Mouse (Mus musculus) stomach, embryonic 14.5 days (tissue): ENCODE measurements at regions not wholly inside any gene's neighbourhood (a gene's known extent, or its start where the extent isn't known, plus 50 kb on each side); places are given as distances from the start of the nearest gene placed in this dataset.

Experiments
- ATAC-seq: fragments of 200-750 bp; cut with Nextera tagmentation; 2 replicates; pipeline ENCODE4 v1.8.0; 2017; ENCODE audit warnings: low read depth, moderate TSS enrichment; ENCODE audit not compliant: insufficient number of reproducible peaks, insufficient read depth, low FRiP score
- H3K27ac ChIP-seq: fragments of 300-500 bp; sonication (generic); 2 replicates; pipeline ENCODE4 v1.5.1; 2014; ENCODE audit warnings: mild to moderate bottlenecking, low read length, moderate library complexity, mixed read lengths
- H3K27me3 ChIP-seq: fragments of 300-500 bp; sonication (generic); 2 replicates; pipeline ENCODE4 v1.6.1; 2014; ENCODE audit warnings: low read length, control low read depth, mixed read lengths; ENCODE audit not compliant: control insufficient read depth, insufficient read depth
- H3K36me3 ChIP-seq: fragments of 300-500 bp; sonication (generic); 2 replicates; pipeline ENCODE4 v1.6.1; 2014; ENCODE audit warnings: mild to moderate bottlenecking, control low read depth, low read length, moderate library complexity, mixed read lengths; ENCODE audit not compliant: control insufficient read depth, insufficient read depth
- H3K4me1 ChIP-seq: fragments of 300-500 bp; sonication (generic); 2 replicates; pipeline ENCODE4 v1.6.1; 2014; ENCODE audit warnings: low read length, control low read depth, mixed read lengths; ENCODE audit not compliant: control insufficient read depth, insufficient read depth
- H3K4me2 ChIP-seq: fragments of 300-500 bp; sonication (generic); replicated peaks from 2 replicates; pipeline ENCODE4 v1.6.1; 2014; ENCODE audit warnings: low read depth, low read length, control low read depth
- H3K4me3 ChIP-seq: fragments of 300-500 bp; sonication (generic); 2 replicates; pipeline ENCODE4 v1.5.1; 2014; ENCODE audit warnings: low read depth, low read length, control low read depth
- H3K9ac ChIP-seq: fragments of 300-500 bp; sonication (generic); replicated peaks from 2 replicates; pipeline ENCODE4 v1.6.1; 2014; ENCODE audit warnings: low read depth, mild to moderate bottlenecking, control low read depth, low read length, moderate library complexity, mixed read lengths
- H3K9me3 ChIP-seq: fragments of 300-500 bp; sonication (generic); 2 replicates; pipeline ENCODE4 v1.6.1; 2016; ENCODE audit warnings: low read depth, low read length, control low read depth; ENCODE audit not compliant: control insufficient read depth
- WGBS: fragments of 180-500 bp; shearing (Covaris S2); extraction: QIAGEN DNeasy Blood & Tissue Kit; methylation state at CpG from one replicate; pipeline ENCODE4 v1.1.7; 2014; 5-methylcytosine and 5-hydroxymethylcytosine counted together

- Histone ChIP-seq H3K4me2 (no peak overlapping the region), H3K36me3 (no peaks in the 10 kb centered on the region), H3K9me3 (no peaks in the 10 kb centered on the region), H3K4me1 (no peaks in the 10 kb centered on the region), H3K9ac (no peak overlapping the region), H3K27me3 (no peaks in the 10 kb centered on the region), H3K27ac (no peak overlapping the region), H3K4me3 (no peak overlapping the region)
- no peak for ATAC-seq
- WGBS, result 38% methylated on average over 8 of the region's 8 CpGs
Observed at GRCm38 (mm10) chr2:8690846-8691643, 1181.7 kb upstream of the Celf2 start.

DNA sequence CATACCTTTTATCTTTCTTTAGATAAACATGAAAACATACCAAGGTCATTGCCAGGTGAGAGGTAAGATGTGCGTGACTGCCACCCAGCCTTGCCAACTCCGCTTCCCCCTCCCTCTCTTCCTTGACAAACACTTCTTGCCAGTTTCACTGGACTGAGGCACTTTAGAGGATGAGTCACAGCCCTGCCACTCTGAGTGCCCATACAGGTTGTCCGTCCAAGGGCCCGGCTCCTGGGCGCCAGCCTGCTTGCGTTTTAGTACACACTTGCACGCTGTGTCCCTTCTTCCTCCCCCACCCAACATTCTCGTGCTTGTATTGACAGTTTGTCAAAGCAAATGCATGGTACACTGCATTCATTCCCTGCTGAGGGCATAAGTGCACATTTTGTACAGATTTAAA, 1151.7 kb upstream of the 4930412O13Rik start:
- no peak overlapping the region for H3K9ac ChIP-seq
- no peak overlapping the region for H3K4me2 ChIP-seq
- no peaks in the 10 kb centered on the region for H3K4me1 ChIP-seq
- no peaks in the 10 kb centered on the region for H3K9me3 ChIP-seq
- H3K27me3 ChIP-seq, result no peaks in the 10 kb centered on the region
- 48% methylated on average over 8 of the region's 8 CpGs for WGBS
- H3K27ac ChIP-seq, result no peak overlapping the region
- no peak for ATAC-seq
- H3K4me3 ChIP-seq, result no peak overlapping the region
- H3K36me3 ChIP-seq, result no peaks in the 10 kb centered on the region

GRCm38 (mm10) chr2:8754142-8754541, 1126.9 kb upstream of the 4930412O13Rik start:
- 14% methylated on average over 1 of the region's 1 CpGs for WGBS
- no peak overlapping the region for H3K27ac ChIP-seq

DNA sequence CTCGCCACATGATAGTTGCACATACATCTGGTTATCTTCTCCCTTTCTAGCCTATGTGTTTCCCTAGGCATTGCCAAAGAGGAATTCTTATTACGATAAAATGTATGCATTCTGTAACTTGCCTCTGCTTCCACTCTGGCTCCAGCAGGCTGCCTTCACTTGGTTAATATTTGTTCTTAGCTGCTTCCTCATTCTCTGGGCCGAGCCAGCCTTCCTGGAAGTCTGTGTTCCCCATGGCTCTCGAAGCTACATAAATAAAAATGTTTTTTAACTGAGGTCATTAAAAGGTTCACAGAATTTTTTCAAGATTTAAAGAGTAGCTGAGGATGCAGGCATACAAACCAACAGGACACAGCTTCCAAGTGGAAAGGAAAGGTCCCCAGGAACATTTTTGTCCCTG, 1124.5 kb upstream of the 4930412O13Rik start:
- Histone ChIP-seq H3K9me3 (no peaks in the 10 kb centered on the region), H3K36me3 (no peaks in the 10 kb centered on the region), H3K9ac (no peak overlapping the region), H3K4me2 (no peak overlapping the region), H3K4me3 (no peak overlapping the region), H3K4me1 (no peaks in the 10 kb centered on the region), H3K27me3 (no peaks in the 10 kb centered on the region), H3K27ac (no peak overlapping the region)
- no peak for ATAC-seq
- WGBS, result 40% methylated on average over 4 of the region's 4 CpGs

More at GRCm38 (mm10) chr2:8754142-8754541, 1126.9 kb upstream of the 4930412O13Rik start:
- ATAC-seq, result no peak
- Histone ChIP-seq H3K4me2 (no peak overlapping the region), H3K9me3 (no peaks in the 10 kb centered on the region), H3K9ac (no peak overlapping the region), H3K27me3 (no peaks in the 10 kb centered on the region), H3K36me3 (no peaks in the 10 kb centered on the region), H3K4me3 (no peak overlapping the region), H3K4me1 (no peaks in the 10 kb centered on the region)

- Histone ChIP-seq H3K9ac (no peak overlapping the region), H3K4me1 (no peaks in the 10 kb centered on the region), H3K9me3 (no peaks in the 10 kb centered on the region), H3K4me2 (no peak overlapping the region), H3K36me3 (no peaks in the 10 kb centered on the region), H3K27me3 (no peaks in the 10 kb centered on the region), H3K27ac (no peak overlapping the region), H3K4me3 (no peak overlapping the region)
- ATAC-seq, result no peak
- WGBS, result 75% methylated on average over 4 of the region's 4 CpGs
Observed at GRCm38 (mm10) chr2:8770636-8771035, 1110.4 kb upstream of the 4930412O13Rik start.

DNA sequence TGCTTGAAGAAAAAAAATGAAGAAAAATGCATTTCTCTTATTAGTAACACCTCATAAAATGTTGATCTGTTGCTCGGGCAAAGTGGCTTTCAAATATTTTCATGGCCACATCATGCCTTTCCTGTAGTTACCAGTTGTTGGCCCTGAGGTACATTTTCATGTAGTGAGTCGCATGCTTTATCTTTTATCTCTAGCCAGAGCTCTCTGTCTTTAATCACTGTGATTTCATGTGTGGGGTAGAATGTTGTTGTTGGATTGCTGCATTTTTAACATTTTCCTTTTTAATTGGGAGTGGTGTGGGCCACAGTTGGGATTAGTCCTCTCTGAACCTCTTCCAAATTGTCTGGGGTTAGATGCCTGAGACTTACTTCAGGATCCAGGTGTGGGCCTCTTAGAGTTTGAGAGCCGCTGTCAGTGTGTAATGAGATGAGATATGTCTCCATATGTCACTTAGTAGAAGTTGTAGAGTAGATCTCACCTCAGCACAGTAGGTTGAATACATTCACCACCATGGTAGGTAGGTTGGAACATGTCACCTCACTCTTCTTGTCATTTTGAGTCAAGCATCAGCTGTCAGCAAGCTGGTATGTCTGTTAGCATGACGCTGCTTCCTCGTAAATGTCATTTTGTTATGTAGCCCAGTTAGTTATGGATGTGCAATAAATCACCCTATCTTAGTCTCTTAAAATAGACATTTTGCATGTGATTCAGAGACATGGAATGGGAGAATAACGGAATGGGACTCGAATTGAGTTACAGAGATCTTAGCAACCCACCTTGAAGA, 1099.7 kb upstream of the 4930412O13Rik start:
- Histone ChIP-seq H3K27ac (no peak overlapping the region), H3K27me3 (no peaks in the 10 kb centered on the region), H3K9me3 (no peaks in the 10 kb centered on the region), H3K36me3 (no peaks in the 10 kb centered on the region), H3K4me2 (no peak overlapping the region), H3K4me1 (no peaks in the 10 kb centered on the region), H3K4me3 (no peak overlapping the region), H3K9ac (no peak overlapping the region)
- 82% methylated on average over 7 of the region's 7 CpGs for WGBS
- no peak for ATAC-seq

DNA sequence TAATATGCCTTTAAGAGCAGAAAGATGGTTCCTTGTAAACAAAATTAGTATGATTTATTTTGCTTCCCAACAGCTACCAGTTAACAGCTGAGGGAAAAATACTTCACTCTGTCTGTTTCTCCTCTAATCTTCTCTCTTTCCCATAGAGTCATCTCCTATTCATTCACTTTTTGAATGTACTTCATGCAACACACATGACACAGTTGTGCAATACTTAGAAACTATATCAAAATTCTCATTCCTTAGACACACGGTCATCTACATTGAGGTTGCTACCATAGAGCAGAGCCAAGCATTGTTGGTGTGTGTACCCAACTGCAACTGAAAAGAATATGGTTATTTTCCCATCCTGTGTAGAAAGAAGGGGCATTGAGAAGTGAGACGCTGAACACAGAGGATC, 1098.8 kb upstream of the 4930412O13Rik start:
- Histone ChIP-seq H3K36me3 (no peaks in the 10 kb centered on the region), H3K9ac (no peak overlapping the region), H3K9me3 (no peaks in the 10 kb centered on the region), H3K4me3 (no peak overlapping the region), H3K4me1 (no peaks in the 10 kb centered on the region), H3K27me3 (no peaks in the 10 kb centered on the region), H3K4me2 (no peak overlapping the region), H3K27ac (no peak overlapping the region)
- ATAC-seq, result no peak
- 90% methylated on average over 2 of the region's 2 CpGs for WGBS

DNA sequence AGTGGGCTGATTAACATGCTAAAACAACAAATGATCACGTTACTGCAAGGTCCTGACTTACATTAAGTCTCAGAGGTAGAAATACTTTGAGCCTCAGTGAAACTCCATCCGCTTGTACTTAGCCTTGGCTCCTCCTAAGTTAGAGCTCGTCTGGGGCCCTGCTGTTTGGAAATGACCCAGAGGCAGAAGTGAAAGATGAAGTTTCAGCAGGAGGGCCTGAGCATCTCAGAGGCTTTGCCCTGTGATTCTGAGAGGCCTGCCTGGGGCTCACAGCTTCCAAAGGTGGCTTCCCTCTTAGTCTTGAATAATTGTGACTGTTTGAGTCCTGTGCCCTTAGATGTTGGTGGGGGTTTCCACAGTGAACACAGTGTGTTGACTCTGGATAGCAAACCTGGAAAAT, 1079.0 kb upstream of the 4930412O13Rik start:
- no peak overlapping the region for H3K4me3 ChIP-seq
- no peaks in the 10 kb centered on the region for H3K9me3 ChIP-seq
- no peak overlapping the region for H3K4me2 ChIP-seq
- H3K4me1 ChIP-seq, result no peaks in the 10 kb centered on the region
- 39% methylated on average over 3 of the region's 3 CpGs for WGBS
- no peak overlapping the region for H3K27ac ChIP-seq
- no peaks in the 10 kb centered on the region for H3K27me3 ChIP-seq
- no peaks in the 10 kb centered on the region for H3K36me3 ChIP-seq
- no peak for ATAC-seq
- H3K9ac ChIP-seq, result no peak overlapping the region
